Mouse (Mus musculus) forebrain, embryonic 15.5 days (tissue): ENCODE data around the gene Cdh13. TPM values are rescaled to one million over a fixed set of nuclear protein-coding genes. Genes with fewer than 3 reads are reported as not detected.

Experiments
- ATAC-seq: fragments of 200-750 bp; cut with Nextera tagmentation; replicated peaks from 2 replicates; pipeline ENCODE4 v1.8.0; 2017; ENCODE audit warnings: mild to moderate bottlenecking, moderate TSS enrichment, moderate library complexity
- H3K27ac ChIP-seq: fragments of 300-500 bp; sonication (generic); replicated peaks from 2 replicates; pipeline ENCODE4 v1.5.1; 2015; ENCODE audit warnings: mild to moderate bottlenecking, inconsistent platforms
- H3K27me3 ChIP-seq: fragments of 300-500 bp; sonication (generic); 2 replicates; pipeline ENCODE4 v1.6.1; 2015; ENCODE audit warnings: inconsistent platforms
- H3K36me3 ChIP-seq: fragments of 300-500 bp; sonication (generic); 2 replicates; pipeline ENCODE4 v1.6.1; 2015; ENCODE audit warnings: mild to moderate bottlenecking, inconsistent platforms
- H3K4me1 ChIP-seq: fragments of 300-500 bp; sonication (generic); 2 replicates; pipeline ENCODE4 v1.6.1; 2015; ENCODE audit warnings: inconsistent platforms
- H3K4me2 ChIP-seq: fragments of 300-500 bp; sonication (generic); replicated peaks from 2 replicates; pipeline ENCODE4 v1.6.1; 2015; ENCODE audit warnings: mild to moderate bottlenecking, inconsistent platforms
- H3K4me3 ChIP-seq: fragments of 300-500 bp; sonication (generic); 2 replicates; pipeline ENCODE4 v1.5.1; 2015; ENCODE audit warnings: mild to moderate bottlenecking, inconsistent platforms
- H3K9ac ChIP-seq: fragments of 300-500 bp; sonication (generic); replicated peaks from 2 replicates; pipeline ENCODE4 v1.6.1; 2015; ENCODE audit warnings: mild to moderate bottlenecking, inconsistent platforms
- H3K9me3 ChIP-seq: fragments of 300-500 bp; sonication (generic); 2 replicates; pipeline ENCODE4 v1.6.1; 2016; ENCODE audit warnings: inconsistent platforms
- WGBS: fragments of 180-500 bp; shearing (Covaris S2); methylation state at CpG from one replicate; pipeline ENCODE4 v1.1.7; 2015; ENCODE audit warnings: mixed read lengths; 5-methylcytosine and 5-hydroxymethylcytosine counted together
- polyA plus RNA-seq: library from polyadenylated mRNA; unstranded; fragments of >200 nt; fragmentation: Nextera tagmentation; extraction: Ambion mirVana; gene quantifications from 2 replicates; pipeline ENCODE4 v1.2.1, GENCODE M21; 2015

Cdh13 gene
- polyA plus RNA-seq, 1 experiment from 2014 or later: 102 TPM

- 10% methylated on average over 4 of the region's 4 CpGs for WGBS
- H3K9ac ChIP-seq: no peak overlapping the region
- H3K4me2 ChIP-seq: no peak overlapping the region
- no peaks in the 10 kb centered on the region for H3K27me3 ChIP-seq
- no peaks in the 10 kb centered on the region for H3K36me3 ChIP-seq
- H3K9me3 ChIP-seq: no peaks in the 10 kb centered on the region
- no peak overlapping the region for H3K27ac ChIP-seq
- peaks cover 11% of the 10 kb centered on the region for H3K4me1 ChIP-seq
- no peak for ATAC-seq
- no peak overlapping the region for H3K4me3 ChIP-seq
Measured at GRCm38 (mm10) chr8:118488735-118489134, 205.2 kb downstream of the Cdh13 start.

GRCm38 (mm10) chr8:118502509-118502908 is 219.0 kb downstream of the Cdh13 start:
- Histone ChIP-seq H3K36me3 (no peaks in the 10 kb centered on the region), H3K4me2 (no peak overlapping the region), H3K4me1 (0 out of 2 replicates have a peak, but pooled peaks cover 4% of the 10 kb centered on the region), H3K4me3 (no peak overlapping the region), H3K27ac (no peak overlapping the region), H3K27me3 (no peaks in the 10 kb centered on the region), H3K9me3 (no peaks in the 10 kb centered on the region), H3K9ac (no peak overlapping the region)
- 66% methylated on average over 8 of the region's 8 CpGs for WGBS
- no peak for ATAC-seq

GRCm38 (mm10) chr8:118509426-118509825 is 225.9 kb downstream of the Cdh13 start:
- no peaks in the 10 kb centered on the region for H3K9me3 ChIP-seq
- H3K4me2 ChIP-seq: no peak overlapping the region
- no peaks in the 10 kb centered on the region for H3K36me3 ChIP-seq
- no peaks in the 10 kb centered on the region for H3K4me1 ChIP-seq
- H3K9ac ChIP-seq: no peak overlapping the region
- no peak overlapping the region for H3K4me3 ChIP-seq
- WGBS: 93% methylated on average over 5 of the region's 5 CpGs
- ATAC-seq: no peak
- H3K27me3 ChIP-seq: no peaks in the 10 kb centered on the region
- H3K27ac ChIP-seq: no peak overlapping the region

- H3K27ac ChIP-seq: no peak overlapping the region
- H3K4me2 ChIP-seq: no peak overlapping the region
- peaks cover 14% of the 10 kb centered on the region for H3K4me1 ChIP-seq
- H3K9ac ChIP-seq: no peak overlapping the region
- H3K36me3 ChIP-seq: no peaks in the 10 kb centered on the region
- 30% methylated on average over 6 of the region's 6 CpGs for WGBS
- no peaks in the 10 kb centered on the region for H3K27me3 ChIP-seq
- no peak for ATAC-seq
- H3K4me3 ChIP-seq: no peak overlapping the region
- no peaks in the 10 kb centered on the region for H3K9me3 ChIP-seq
Measured at GRCm38 (mm10) chr8:118513259-118513658, 229.7 kb downstream of the Cdh13 start.

GRCm38 (mm10) chr8:118515616-118516015 is 232.1 kb downstream of the Cdh13 start:
- WGBS: 85% methylated on average over 5 of the region's 6 CpGs
- H3K27me3 ChIP-seq: no peaks in the 10 kb centered on the region
- no peaks in the 10 kb centered on the region for H3K9me3 ChIP-seq
- no peak overlapping the region for H3K27ac ChIP-seq
- H3K36me3 ChIP-seq: no peaks in the 10 kb centered on the region
- H3K9ac ChIP-seq: no peak overlapping the region
- no peak overlapping the region for H3K4me2 ChIP-seq
- peaks cover 23% of the 10 kb centered on the region for H3K4me1 ChIP-seq
- no peak for ATAC-seq
- no peak overlapping the region for H3K4me3 ChIP-seq

GRCm38 (mm10) chr8:118517071-118517470 is 233.5 kb downstream of the Cdh13 start:
- no peaks in the 10 kb centered on the region for H3K36me3 ChIP-seq
- H3K9me3 ChIP-seq: no peaks in the 10 kb centered on the region
- H3K27me3 ChIP-seq: no peaks in the 10 kb centered on the region
- H3K4me1 ChIP-seq: peaks cover 23% of the 10 kb centered on the region
- ATAC-seq: peak; percentile 35; the same call in 1 of the 2 replicates
- 14% methylated on average over 4 of the region's 4 CpGs for WGBS
- H3K27ac ChIP-seq: 0 out of 2 replicates have a peak overlapping the region, but pooled peaks have one; percentile 72
- no peak overlapping the region for H3K9ac ChIP-seq
- H3K4me3 ChIP-seq: no peak overlapping the region
- no peak overlapping the region for H3K4me2 ChIP-seq

GRCm38 (mm10) chr8:118518030-118518741 is 234.7 kb downstream of the Cdh13 start:
- Histone ChIP-seq H3K36me3 (no peaks in the 10 kb centered on the region), H3K27ac (peak overlapping the region; percentile 72), H3K27me3 (no peaks in the 10 kb centered on the region), H3K4me2 (no peak overlapping the region), H3K4me1 (peaks cover 23% of the 10 kb centered on the region), H3K9me3 (no peaks in the 10 kb centered on the region), H3K4me3 (no peak overlapping the region), H3K9ac (no peak overlapping the region)
- peak; percentile 53; the same call in 1 of the 2 replicates for ATAC-seq
- 48% methylated on average over 13 of the region's 13 CpGs for WGBS

- H3K36me3 ChIP-seq: no peaks in the 10 kb centered on the region
- H3K4me2 ChIP-seq: no peak overlapping the region
- WGBS: 27% methylated on average over 3 of the region's 3 CpGs
- H3K9ac ChIP-seq: no peak overlapping the region
- H3K27ac ChIP-seq: peak overlapping the region; percentile 72
- H3K4me3 ChIP-seq: no peak overlapping the region
- ATAC-seq: no peak
- peaks cover 23% of the 10 kb centered on the region for H3K4me1 ChIP-seq
- H3K27me3 ChIP-seq: no peaks in the 10 kb centered on the region
- no peaks in the 10 kb centered on the region for H3K9me3 ChIP-seq
Measured at GRCm38 (mm10) chr8:118518742-118519102, 235.2 kb downstream of the Cdh13 start.

GRCm38 (mm10) chr8:118523922-118524321 is 240.4 kb downstream of the Cdh13 start:
- Histone ChIP-seq H3K4me3 (no peak overlapping the region), H3K27me3 (no peaks in the 10 kb centered on the region), H3K9me3 (no peaks in the 10 kb centered on the region), H3K9ac (no peak overlapping the region), H3K4me2 (no peak overlapping the region), H3K4me1 (peaks cover 2% of the 10 kb centered on the region), H3K27ac (no peak overlapping the region), H3K36me3 (no peaks in the 10 kb centered on the region)
- ATAC-seq: no peak
- WGBS: 88% methylated on average over 1 of the region's 1 CpGs

- Histone ChIP-seq H3K36me3 (no peaks in the 10 kb centered on the region), H3K4me3 (no peak overlapping the region), H3K4me1 (peaks cover 29% of the 10 kb centered on the region), H3K9ac (no peak overlapping the region), H3K27ac (peak overlapping the region; percentile 55), H3K4me2 (no peak overlapping the region), H3K27me3 (no peaks in the 10 kb centered on the region), H3K9me3 (no peaks in the 10 kb centered on the region)
- WGBS: 62% methylated on average over 8 of the region's 8 CpGs
- ATAC-seq: no peak
Measured at GRCm38 (mm10) chr8:118538816-118539558, 255.5 kb downstream of the Cdh13 start.

- peak overlapping the region; percentile 55 for H3K27ac ChIP-seq
- peaks cover 29% of the 10 kb centered on the region for H3K4me1 ChIP-seq
- no peaks in the 10 kb centered on the region for H3K27me3 ChIP-seq
Measured at GRCm38 (mm10) chr8:118539559-118539819, 256.0 kb downstream of the Cdh13 start.

GRCm38 (mm10) chr8:118539941-118540340 is 256.4 kb downstream of the Cdh13 start:
- H3K4me3 ChIP-seq: no peak overlapping the region
- H3K4me2 ChIP-seq: no peak overlapping the region
- H3K9me3 ChIP-seq: no peaks in the 10 kb centered on the region
- peaks cover 27% of the 10 kb centered on the region for H3K4me1 ChIP-seq
- no peaks in the 10 kb centered on the region for H3K27me3 ChIP-seq
- H3K36me3 ChIP-seq: no peaks in the 10 kb centered on the region
- ATAC-seq: no peak
- WGBS: 38% methylated on average over 4 of the region's 4 CpGs
- H3K27ac ChIP-seq: peak overlapping the region; percentile 53
- no peak overlapping the region for H3K9ac ChIP-seq

More at GRCm38 (mm10) chr8:118539559-118539819, 256.0 kb downstream of the Cdh13 start:
- no peaks in the 10 kb centered on the region for H3K9me3 ChIP-seq
- H3K4me2 ChIP-seq: no peak overlapping the region
- 5% methylated on average over 5 of the region's 5 CpGs for WGBS
- ATAC-seq: no peak
- H3K36me3 ChIP-seq: no peaks in the 10 kb centered on the region
- H3K4me3 ChIP-seq: no peak overlapping the region
- H3K9ac ChIP-seq: no peak overlapping the region
